Mouse (Mus musculus) central nervous system, embryonic 18 days (tissue): ENCODE results near the gene Slc51a. TPM values are rescaled to one million over a fixed set of nuclear protein-coding genes. Genes with fewer than 3 reads are reported as not detected.

Source experiments
- polyA plus RNA-seq: library from polyadenylated mRNA; depleted of rRNA; stranded (reverse); fragments of >200 nt; gene quantifications from 2 replicates; pipeline ENCODE4 v1.2.3, GENCODE M21; 2012; rRNA removed

Gene Slc51a
- 0.05 and 0.08 TPM in 2 replicates for polyA plus RNA-seq

DNA sequence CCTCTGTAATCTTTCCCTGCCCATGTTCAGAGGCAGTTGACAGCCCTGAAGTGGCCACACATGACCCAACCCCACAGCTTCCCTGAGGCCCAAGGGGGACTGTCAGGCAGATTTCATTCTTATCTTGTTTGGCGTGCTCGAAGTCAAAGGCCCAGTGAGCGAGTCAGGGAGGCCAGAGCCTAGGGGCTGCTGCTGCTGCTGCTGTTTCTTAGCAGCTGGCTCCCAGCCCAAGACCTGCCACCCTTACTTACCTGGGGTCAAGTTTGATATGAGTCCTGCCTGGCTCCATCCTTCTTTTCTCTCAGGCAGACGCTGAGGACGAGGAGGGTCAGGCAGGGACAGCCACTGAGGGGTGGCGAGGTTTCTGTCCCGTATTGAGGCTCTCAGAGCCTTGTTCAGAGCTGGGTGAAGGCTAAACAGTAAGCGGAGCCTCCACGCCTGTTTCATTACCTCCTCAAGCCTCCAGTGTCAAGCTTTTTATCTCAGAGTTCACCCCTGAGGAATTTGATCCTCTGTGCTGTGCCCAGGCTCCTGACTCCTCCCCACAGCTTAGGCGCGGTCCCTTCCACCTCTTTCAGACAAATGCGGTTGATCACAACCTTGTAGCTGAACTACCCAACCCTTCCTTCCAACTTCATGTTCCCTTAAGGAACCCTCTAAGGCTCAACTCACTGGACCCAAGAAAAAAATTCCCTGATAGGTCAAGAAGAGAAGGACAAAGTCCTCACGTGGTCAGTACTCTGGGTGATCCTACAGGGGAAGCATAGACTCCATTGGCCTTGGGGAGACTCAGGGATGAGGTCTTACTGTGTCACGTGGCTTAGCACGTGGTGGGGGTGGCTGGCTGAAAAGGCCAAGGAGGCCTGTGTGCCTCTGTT, at the start of gene Slc51a:
TSS of gene Slc51a (minus strand) at position 646 of the 878 bp plus-strand sequence.

GRCm38 (mm10) chr16:32495965-32496364, 8.3 kb upstream of the Slc51a start, which contains the start of gene Zdhhc19:
Gene Zdhhc19 (plus strand): TSS chr16:32496265.

DNA sequence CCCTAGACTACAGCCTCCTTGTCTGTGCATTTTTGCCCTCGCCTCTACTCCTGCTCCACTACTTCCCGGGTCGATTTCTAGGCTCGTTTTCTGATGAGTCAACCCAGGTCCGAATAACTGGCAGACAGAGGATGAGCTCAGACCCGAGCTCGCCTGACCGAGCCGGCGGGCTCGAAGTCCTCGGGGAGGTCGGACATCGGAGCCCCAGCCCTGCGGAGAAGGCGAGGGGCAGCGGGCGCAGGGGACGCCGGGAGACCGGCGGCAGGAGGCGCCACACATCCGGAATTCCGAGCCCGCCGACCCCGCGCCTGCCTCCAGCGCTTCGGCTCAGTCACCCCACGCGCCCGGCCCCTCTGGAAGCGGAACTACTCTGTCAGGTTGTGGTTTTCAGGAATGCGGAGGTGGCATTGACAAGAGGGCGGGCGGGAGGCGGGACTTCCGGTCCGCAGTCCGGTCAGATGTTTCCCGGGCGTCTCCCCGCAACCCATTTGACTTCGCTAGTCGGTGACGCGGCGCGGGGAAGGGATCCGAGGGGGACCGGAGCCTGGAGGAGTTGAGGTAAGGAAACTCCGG, 57.1 kb downstream of the Slc51a start, which contains the start of gene Pcyt1a:
TSS of gene Pcyt1a (plus strand) at position 448 of the 573 bp plus-strand sequence.

Other genes starting within 250 kb of the Slc51a start
- gene Fbxo45, start 240.7 kb downstream of the Slc51a start, polyA plus RNA-seq: 29.3 and 30.6 TPM in 2 replicates
- gene Wdr53, start 240.7 kb downstream of the Slc51a start, polyA plus RNA-seq: 9.0 and 9.5 TPM in 2 replicates
- not detected in 2 replicates for gene Smco1, start 216.4 kb downstream of the Slc51a start, polyA plus RNA-seq
- gene Rnf168, start 210.4 kb downstream of the Slc51a start, polyA plus RNA-seq: 16.9 and 17.8 TPM in 2 replicates
- gene Ubxn7, start 155.6 kb downstream of the Slc51a start, polyA plus RNA-seq: 23.3 and 24.1 TPM in 2 replicates
- gene Tm4sf19, start 87.4 kb downstream of the Slc51a start, polyA plus RNA-seq: 0.08 and 0.28 TPM in 2 replicates
- gene Tctex1d2, start 68.2 kb downstream of the Slc51a start, polyA plus RNA-seq: 27.2 and 30.2 TPM in 2 replicates
- 29.8 and 31.0 TPM in 2 replicates for gene Pcyt1a, start 57.0 kb downstream of the Slc51a start, polyA plus RNA-seq
- gene Zdhhc19, start 8.4 kb upstream of the Slc51a start, polyA plus RNA-seq: 0.12 and 0.13 TPM in 2 replicates
- 56.6 and 62.0 TPM in 2 replicates for gene Tfrc, start 121.0 kb upstream of the Slc51a start, polyA plus RNA-seq
- gene Tnk2, start 156.0 kb upstream of the Slc51a start, polyA plus RNA-seq: 82.3 and 95.6 TPM in 2 replicates
- gene Muc4, start 248.0 kb upstream of the Slc51a start, polyA plus RNA-seq: 0.01 and 0.03 TPM in 2 replicates